In the genomic region with DNA sequence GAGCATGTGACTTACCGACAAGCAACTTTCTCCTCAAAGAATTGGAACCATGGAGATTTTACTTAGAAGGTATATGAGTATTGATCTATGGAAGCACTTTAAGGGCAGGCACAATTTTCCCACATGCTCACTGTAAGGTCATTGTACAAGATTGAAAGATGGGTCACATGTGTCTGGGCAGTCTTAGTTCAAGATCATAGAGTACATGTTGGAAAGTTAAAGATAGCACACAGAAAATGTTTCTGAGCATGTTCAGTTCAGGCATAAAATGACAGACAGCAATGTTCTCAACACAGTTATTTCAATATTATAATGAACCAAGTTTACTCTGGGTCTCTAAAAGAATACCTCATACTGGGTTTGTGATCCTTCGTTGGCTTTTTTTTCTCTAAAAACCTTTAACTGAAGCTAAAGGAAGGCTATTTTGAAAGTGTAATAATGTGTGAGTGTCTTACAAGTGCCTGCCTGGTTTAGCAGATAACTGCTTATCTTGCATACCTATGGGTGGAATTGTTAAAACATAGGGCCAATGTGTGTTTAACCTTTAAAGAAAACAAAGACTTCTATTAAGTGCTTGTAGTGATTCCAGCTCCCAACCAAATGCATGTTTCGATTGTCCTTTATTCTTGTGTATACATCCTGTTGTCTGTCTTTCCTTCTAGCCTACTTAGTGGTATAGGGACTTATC, we compare ENCODE assay signal across 27 mouse cellular contexts.
DNase-seq lines count a peak whose midpoint lies in the region; ATAC-seq and TF ChIP-seq lines count a peak whose summit lies in the region.
"Had no signal": no experiment of that assay in that cellular context is flagged by ENCODE, and none has a peak within 500 bp of the region (broad histone marks: within the 10 kb centered on the region; RNA-seq: fewer than 3 reads in every experiment).

No protein-coding gene starts in this region.

- 86% methylated on average over 3 of the region's 3 CpGs for WGBS in midbrain, embryonic 11.5 days
- whole genome bisulfite sequencing in midbrain, postnatal 0 days = 87% methylated on average over 3 of the region's 3 CpGs
- WGBS in liver, embryonic 15.5 days (ENCODE audit: insufficient replicate concordance) = 41% methylated on average over 3 of the region's 3 CpGs
- 68% methylated on average over 3 of the region's 3 CpGs for WGBS in intestine, embryonic 16.5 days

- no peak for ATAC-seq in midbrain, embryonic 11.5 days (ENCODE audit: low FRiP score)
- ATAC-seq in midbrain, postnatal 0 days (ENCODE audit: low FRiP score) = no peak
- peak; percentile 42; the same call in 1 of the 2 replicates for ATAC-seq in liver, embryonic 15.5 days (ENCODE audit: insufficient read depth)
- peak; percentile 91 for ATAC-seq in megakaryocyte-erythroid progenitor cell, adult 5-6 weeks (replicated peaks; ENCODE audit: low FRiP score, low TSS enrichment, poor library complexity, severe bottlenecking)
- no peak for ATAC-seq in intestine, embryonic 16.5 days
- ATAC-seq: CD4-positive, CD25-positive, alpha-beta regulatory T cell, adult 4 months; forebrain, embryonic 15.5 days had no signal

- no peaks in the 10 kb centered on the region for H3K4me1 ChIP-seq in midbrain, embryonic 11.5 days (ENCODE audit: control insufficient read depth, insufficient read depth, low read length)
- no peaks in the 10 kb centered on the region for H3K4me1 ChIP-seq in midbrain, postnatal 0 days (ENCODE audit: insufficient read depth, low read length)
- H3K4me1 ChIP-seq in liver, embryonic 15.5 days (replicated peaks) = no peaks in the 10 kb centered on the region
- no peaks in the 10 kb centered on the region for H3K4me1 ChIP-seq in intestine, embryonic 16.5 days (ENCODE audit: control insufficient read depth, insufficient read depth, low read length)
- H3K4me1 ChIP-seq: embryonic facial prominence, embryonic 10.5 days; embryonic facial prominence, embryonic 13.5 days; forebrain, embryonic 12.5 days; forebrain, embryonic 15.5 days; heart, embryonic 12.5 days; heart, embryonic 15.5 days; hindbrain, embryonic 10.5 days; hindbrain, embryonic 13.5 days had no signal

- H3K9me3 ChIP-seq in midbrain, embryonic 11.5 days (ENCODE audit: control insufficient read depth, low read length) = no peaks in the 10 kb centered on the region
- no peaks in the 10 kb centered on the region for H3K9me3 ChIP-seq in midbrain, postnatal 0 days (ENCODE audit: low read length)
- H3K9me3 ChIP-seq in liver, embryonic 15.5 days (replicated peaks) = no peaks in the 10 kb centered on the region
- H3K9me3 ChIP-seq in intestine, embryonic 16.5 days (ENCODE audit: control insufficient read depth, low read length) = no peaks in the 10 kb centered on the region
- H3K9me3 ChIP-seq: embryonic facial prominence, embryonic 10.5 days; embryonic facial prominence, embryonic 13.5 days; forebrain, embryonic 12.5 days; forebrain, embryonic 15.5 days; heart, embryonic 15.5 days; hindbrain, embryonic 10.5 days; hindbrain, embryonic 13.5 days had no signal

- H3K36me3 ChIP-seq in midbrain, embryonic 11.5 days (ENCODE audit: control insufficient read depth, insufficient read depth, low read length) = no peaks in the 10 kb centered on the region
- no peaks in the 10 kb centered on the region for H3K36me3 ChIP-seq in midbrain, postnatal 0 days (ENCODE audit: insufficient read depth, low read length)
- H3K36me3 ChIP-seq in liver, embryonic 15.5 days (replicated peaks) = no peaks in the 10 kb centered on the region
- H3K36me3 ChIP-seq in intestine, embryonic 16.5 days (ENCODE audit: control insufficient read depth, insufficient read depth, low read length) = no peaks in the 10 kb centered on the region
- H3K36me3 ChIP-seq: embryonic facial prominence, embryonic 10.5 days; embryonic facial prominence, embryonic 13.5 days; forebrain, embryonic 12.5 days; forebrain, embryonic 15.5 days; heart, embryonic 12.5 days; heart, embryonic 15.5 days; hindbrain, embryonic 10.5 days; hindbrain, embryonic 13.5 days had no signal

- TF ChIP-seq CTCF in midbrain, postnatal 0 days (IDR thresholded peaks at IDR 0.05) = no peak

- H3K4me3 ChIP-seq in midbrain, embryonic 11.5 days (ENCODE audit: low read depth, low read length) = no peak overlapping the region
- no peak overlapping the region for H3K4me3 ChIP-seq in midbrain, postnatal 0 days (ENCODE audit: low read depth, low read length)
- H3K4me3 ChIP-seq in liver, embryonic 15.5 days (replicated peaks) = no peak overlapping the region
- H3K4me3 ChIP-seq in intestine, embryonic 16.5 days (ENCODE audit: low read length) = no peak overlapping the region
- H3K4me3 ChIP-seq: embryonic facial prominence, embryonic 10.5 days; embryonic facial prominence, embryonic 13.5 days; erythroblast, embryonic 14.5 days; forebrain, embryonic 12.5 days; forebrain, embryonic 15.5 days; heart, embryonic 12.5 days; heart, embryonic 15.5 days; hindbrain, embryonic 10.5 days; hindbrain, embryonic 13.5 days had no signal

- H3K9ac ChIP-seq in midbrain, embryonic 11.5 days (ENCODE audit: low read length) = no peak overlapping the region
- no peak overlapping the region for H3K9ac ChIP-seq in midbrain, postnatal 0 days (replicated peaks; ENCODE audit: low read length, poor library complexity, severe bottlenecking)
- no peak overlapping the region for H3K9ac ChIP-seq in liver, embryonic 15.5 days
- H3K9ac ChIP-seq in intestine, embryonic 16.5 days (ENCODE audit: low read depth, low read length) = no peak overlapping the region
- H3K9ac ChIP-seq: embryonic facial prominence, embryonic 13.5 days; forebrain, embryonic 12.5 days; forebrain, embryonic 15.5 days; heart, embryonic 12.5 days; heart, embryonic 15.5 days; hindbrain, embryonic 13.5 days had no signal

- no peak overlapping the region for H3K27ac ChIP-seq in midbrain, embryonic 11.5 days (ENCODE audit: low read depth, low read length)
- no peak overlapping the region for H3K27ac ChIP-seq in midbrain, postnatal 0 days (ENCODE audit: low read depth, low read length)
- no peak overlapping the region for H3K27ac ChIP-seq in liver, embryonic 15.5 days (replicated peaks)
- no peak overlapping the region for H3K27ac ChIP-seq in intestine, embryonic 16.5 days (ENCODE audit: low read length)
- H3K27ac ChIP-seq: embryonic facial prominence, embryonic 10.5 days; embryonic facial prominence, embryonic 13.5 days; forebrain, embryonic 12.5 days; forebrain, embryonic 15.5 days; heart, embryonic 15.5 days; hindbrain, embryonic 10.5 days; hindbrain, embryonic 13.5 days had no signal

- DNase-seq in midbrain, embryonic 11.5 days (ENCODE audit: low spot score, missing footprints) = peak; percentile 44
- DNase-seq in midbrain, postnatal 0 days (ENCODE audit: low spot score) = no peak
- no peak for DNase-seq in kidney, postnatal 36 days
- DNase-seq: adrenal gland, adult 2 months; adrenal gland, postnatal 14 days; cerebellum, adult 11-12 months; cerebellum, adult 8-10 months; cerebellum, postnatal 10 days; cerebellum, postnatal 36 days; embryo, embryonic 11 days; gastrocnemius, postnatal 25 days; heart, adult 18-20 months; heart, postnatal 10 days; heart, postnatal 36 days had no signal

- H3K27me3 ChIP-seq in midbrain, embryonic 11.5 days (ENCODE audit: control insufficient read depth, insufficient read depth, low read length) = peaks cover 14% of the 10 kb centered on the region
- H3K27me3 ChIP-seq in midbrain, postnatal 0 days (ENCODE audit: insufficient read depth, low read length) = 0 out of 2 replicates have a peak, but pooled peaks cover 3% of the 10 kb centered on the region
- H3K27me3 ChIP-seq in liver, embryonic 15.5 days = no peaks in the 10 kb centered on the region; the same call in 1 of the 2 replicates
- H3K27me3 ChIP-seq in intestine, embryonic 16.5 days (replicated peaks; ENCODE audit: control insufficient read depth, insufficient read depth, low read length) = 0 out of 2 replicates have a peak, but pooled peaks cover under 1% of the 10 kb centered on the region
- H3K27me3 ChIP-seq: forebrain, embryonic 15.5 days; heart, embryonic 12.5 days; heart, embryonic 15.5 days had no signal

- H3K4me2 ChIP-seq in midbrain, embryonic 11.5 days = no peak overlapping the region
- no peak overlapping the region for H3K4me2 ChIP-seq in midbrain, postnatal 0 days (ENCODE audit: low read depth, low read length, poor library complexity, severe bottlenecking)
- H3K4me2 ChIP-seq in liver, embryonic 15.5 days = no peak overlapping the region; the same call in 1 of the 2 replicates
- no peak overlapping the region for H3K4me2 ChIP-seq in intestine, embryonic 16.5 days (ENCODE audit: low read depth, low read length)
- H3K4me2 ChIP-seq: embryonic facial prominence, embryonic 13.5 days; forebrain, embryonic 12.5 days; forebrain, embryonic 15.5 days; heart, embryonic 12.5 days; heart, embryonic 15.5 days; hindbrain, embryonic 13.5 days had no signal

Comparison
In these comparisons a context has a peak if more than half of its experiments do, and no peak if none do; other contexts are left out.
1. ATAC-seq: peak in liver, embryonic 15.5 days (single experiment) and megakaryocyte-erythroid progenitor cell, adult 5-6 weeks (single experiment); none in midbrain, embryonic 11.5 days (single experiment), midbrain, postnatal 0 days (single experiment) and intestine, embryonic 16.5 days (single experiment).